In genomic region chrX:106603386-106603785, GRCm38 (mm10) we compare ENCODE assay signal across 8 mouse cellular contexts. TPM values are rescaled to one million over a fixed set of nuclear protein-coding genes. Genes with fewer than 3 reads are reported as not detected.
DNase-seq lines count a peak whose midpoint lies in the region; ATAC-seq lines count a peak whose summit lies in the region.

Cysltr1 (minus strand) TSS chrX:106603679.

- H3K36me3 ChIP-seq in midbrain, embryonic 10.5 days = no peaks in the 10 kb centered on the region
- H3K36me3 ChIP-seq in midbrain, embryonic 11.5 days (ENCODE audit: control insufficient read depth, insufficient read depth, low read length) = no peaks in the 10 kb centered on the region
- no peaks in the 10 kb centered on the region for H3K36me3 ChIP-seq in embryonic facial prominence, embryonic 14.5 days (ENCODE audit: control insufficient read depth, insufficient read depth, low read length)
- no peaks in the 10 kb centered on the region for H3K36me3 ChIP-seq in lung, embryonic 16.5 days (ENCODE audit: control insufficient read depth, insufficient read depth, low read length)
- no peaks in the 10 kb centered on the region for H3K36me3 ChIP-seq in stomach, embryonic 16.5 days (ENCODE audit: control insufficient read depth, insufficient read depth, low read length)

- H3K4me2 ChIP-seq in midbrain, embryonic 11.5 days = no peak within 1 kb of the TSS; the same call in 1 of the 2 replicates
- peak within 1 kb of the TSS; percentile 28; the same call in 1 of the 2 replicates for H3K4me2 ChIP-seq in embryonic facial prominence, embryonic 14.5 days (ENCODE audit: low read depth, low read length)
- peak within 1 kb of the TSS; percentile 28 for H3K4me2 ChIP-seq in lung, embryonic 16.5 days (ENCODE audit: low read depth, low read length)
- H3K4me2 ChIP-seq in stomach, embryonic 16.5 days (ENCODE audit: low read depth, low read length) = peak within 1 kb of the TSS; percentile 40

- ATAC-seq in midbrain, embryonic 11.5 days (ENCODE audit: low FRiP score) = no peak
- 0 out of 2 replicates have a peak, but pooled peaks have one; percentile 22 for ATAC-seq in embryonic facial prominence, embryonic 14.5 days (ENCODE audit: low read depth)
- peak; percentile 30 for ATAC-seq in inflammation-experienced regulatory T-cells, adult 6 months
- peak; percentile 64 for ATAC-seq in lung, embryonic 16.5 days (ENCODE audit: low read depth)
- no peak; the same call in 1 of the 2 replicates for ATAC-seq in stomach, embryonic 16.5 days (ENCODE audit: insufficient read depth, low FRiP score)

- peaks cover 6% of the 10 kb centered on the region for H3K4me1 ChIP-seq in midbrain, embryonic 10.5 days
- no peaks in the 10 kb centered on the region for H3K4me1 ChIP-seq in midbrain, embryonic 11.5 days (ENCODE audit: control insufficient read depth, insufficient read depth, low read length)
- H3K4me1 ChIP-seq in embryonic facial prominence, embryonic 14.5 days (ENCODE audit: control insufficient read depth, insufficient read depth, low read length) = no peaks in the 10 kb centered on the region
- no peaks in the 10 kb centered on the region for H3K4me1 ChIP-seq in lung, embryonic 16.5 days (replicated peaks; ENCODE audit: control insufficient read depth, insufficient read depth, low read length)
- H3K4me1 ChIP-seq in stomach, embryonic 16.5 days (ENCODE audit: control insufficient read depth, insufficient read depth, low read length) = no peaks in the 10 kb centered on the region

- H3K9ac ChIP-seq in midbrain, embryonic 11.5 days (ENCODE audit: low read length) = no peak within 1 kb of the TSS
- no peak within 1 kb of the TSS for H3K9ac ChIP-seq in embryonic facial prominence, embryonic 14.5 days (ENCODE audit: low read depth, low read length)
- peak within 1 kb of the TSS; percentile 20; the same call in 1 of the 2 replicates for H3K9ac ChIP-seq in lung, embryonic 16.5 days (ENCODE audit: low read length)
- peak within 1 kb of the TSS; percentile 43; the same call in 1 of the 2 replicates for H3K9ac ChIP-seq in stomach, embryonic 16.5 days (ENCODE audit: low read length)

- H3K4me3 ChIP-seq in midbrain, embryonic 10.5 days = peak within 1 kb of the TSS; percentile 21; the same call in 1 of the 2 replicates
- no peak within 1 kb of the TSS for H3K4me3 ChIP-seq in midbrain, embryonic 11.5 days (ENCODE audit: low read depth, low read length)
- H3K4me3 ChIP-seq in embryonic facial prominence, embryonic 14.5 days (ENCODE audit: low read depth, low read length) = 0 out of 2 replicates have a peak within 1 kb of the TSS, but pooled peaks have one; percentile 2
- H3K4me3 ChIP-seq in lung, embryonic 16.5 days (ENCODE audit: low read length) = peak within 1 kb of the TSS; percentile 12
- H3K4me3 ChIP-seq in stomach, embryonic 16.5 days (replicated peaks; ENCODE audit: low read length) = peak within 1 kb of the TSS; percentile 32

- H3K27me3 ChIP-seq in midbrain, embryonic 10.5 days (ENCODE audit: low read depth, poor library complexity, severe bottlenecking) = peaks cover 42% of the 10 kb centered on the region
- H3K27me3 ChIP-seq in midbrain, embryonic 11.5 days (ENCODE audit: control insufficient read depth, insufficient read depth, low read length) = no peaks in the 10 kb centered on the region
- peaks cover 3% of the 10 kb centered on the region; the same call in 1 of the 2 replicates for H3K27me3 ChIP-seq in embryonic facial prominence, embryonic 14.5 days (replicated peaks; ENCODE audit: control insufficient read depth, insufficient read depth, low read length)
- H3K27me3 ChIP-seq in lung, embryonic 16.5 days (ENCODE audit: control insufficient read depth, insufficient read depth, low read depth, low read length) = no peaks in the 10 kb centered on the region; the same call in none of the 2 replicates
- no peaks in the 10 kb centered on the region for H3K27me3 ChIP-seq in stomach, embryonic 16.5 days (ENCODE audit: control insufficient read depth, insufficient read depth, low read length)

- H3K9me3 ChIP-seq in midbrain, embryonic 10.5 days (replicated peaks) = no peaks in the 10 kb centered on the region
- no peaks in the 10 kb centered on the region for H3K9me3 ChIP-seq in midbrain, embryonic 11.5 days (ENCODE audit: control insufficient read depth, low read length)
- no peaks in the 10 kb centered on the region for H3K9me3 ChIP-seq in embryonic facial prominence, embryonic 14.5 days (ENCODE audit: control insufficient read depth, low read length)
- H3K9me3 ChIP-seq in lung, embryonic 16.5 days (ENCODE audit: control insufficient read depth, low read length) = no peaks in the 10 kb centered on the region
- no peaks in the 10 kb centered on the region for H3K9me3 ChIP-seq in stomach, embryonic 16.5 days (replicated peaks; ENCODE audit: control insufficient read depth, low read length)

- no peak within 1 kb of the TSS; the same call in 1 of the 2 replicates for H3K27ac ChIP-seq in midbrain, embryonic 10.5 days (replicated peaks)
- H3K27ac ChIP-seq in midbrain, embryonic 11.5 days (ENCODE audit: low read depth, low read length) = no peak within 1 kb of the TSS
- H3K27ac ChIP-seq in embryonic facial prominence, embryonic 14.5 days (replicated peaks; ENCODE audit: low read depth, low read length) = no peak within 1 kb of the TSS
- H3K27ac ChIP-seq in lung, embryonic 16.5 days (ENCODE audit: low read length) = no peak within 1 kb of the TSS
- H3K27ac ChIP-seq in stomach, embryonic 16.5 days (ENCODE audit: low read length) = no peak within 1 kb of the TSS

- peak; percentile 11 for DNase-seq in midbrain, embryonic 10.5 days (ENCODE audit: low spot score)
- no peak for DNase-seq in midbrain, embryonic 11.5 days (ENCODE audit: low spot score, missing footprints)
- DNase-seq in embryonic facial prominence, embryonic 14.5 days (ENCODE audit: low spot score) = peak; percentile 11
- no peak for DNase-seq in c-Kit-positive CD71-positive TER-119-positive erythroid progenitor cells, embryonic 14.5 days (ENCODE audit: low spot score)
- no peak for DNase-seq in cerebellum, adult 8-10 months

- WGBS in midbrain, embryonic 10.5 days = 35% methylated on average over 6 of the region's 6 CpGs
- 24% methylated on average over 6 of the region's 6 CpGs for WGBS in midbrain, embryonic 11.5 days
- 23% methylated on average over 6 of the region's 6 CpGs for WGBS in embryonic facial prominence, embryonic 14.5 days
- 19% methylated on average over 6 of the region's 6 CpGs for WGBS in lung, embryonic 16.5 days
- WGBS in stomach, embryonic 16.5 days = 14% methylated on average over 6 of the region's 6 CpGs

RNA-seq across cellular contexts. Expression of gene Cysltr1, which starts in this region (rescaled TPM):
- 0.57 and 1.3 TPM in 2 replicates for polyA plus RNA-seq in midbrain, embryonic 10.5 days (2016; fragmentation: Nextera tagmentation; extraction: Ambion mirVana)
- 0.41 and 1.7 TPM in 2 replicates for polyA plus RNA-seq in midbrain, embryonic 11.5 days (2014; fragmentation: Nextera tagmentation; extraction: Ambion mirVana)
- polyA plus RNA-seq in embryonic facial prominence, embryonic 14.5 days (2014; fragmentation: Nextera tagmentation; extraction: Ambion mirVana) = 1.9 and 2.0 TPM in 2 replicates
- 1 to 10 TPM; 3.1 to 4.2 (median 3.8) TPM for polyA plus RNA-seq in inflammation-experienced regulatory T-cells, adult 6 months (2017; shearing (Covaris generic))
- 4.6 and 5.3 TPM in 2 replicates for polyA plus RNA-seq in lung, embryonic 16.5 days (2015; fragmentation: Nextera tagmentation; extraction: Ambion mirVana)
- polyA plus RNA-seq in stomach, embryonic 16.5 days (2015; fragmentation: Nextera tagmentation; extraction: Ambion mirVana) = 4.7 and 5.7 TPM in 2 replicates

Comparison
In these comparisons a context has a peak if more than half of its experiments do, and no peak if none do; other contexts are left out.
1. DNase-seq: peak in midbrain, embryonic 10.5 days (single experiment) and embryonic facial prominence, embryonic 14.5 days (single experiment); none in midbrain, embryonic 11.5 days (single experiment), c-Kit-positive CD71-positive TER-119-positive erythroid progenitor cells, embryonic 14.5 days (single experiment) and cerebellum, adult 8-10 months (single experiment).
2. ATAC-seq: peak in embryonic facial prominence, embryonic 14.5 days (single experiment), inflammation-experienced regulatory T-cells, adult 6 months (single experiment) and lung, embryonic 16.5 days (single experiment); none in midbrain, embryonic 11.5 days (single experiment) and stomach, embryonic 16.5 days (single experiment).
3. H3K9ac ChIP-seq: peak in lung, embryonic 16.5 days (single experiment) and stomach, embryonic 16.5 days (single experiment); none in midbrain, embryonic 11.5 days (single experiment) and embryonic facial prominence, embryonic 14.5 days (single experiment).